Mouse (Mus musculus): ENCODE measurements around the gene Zfp704. TPM values are rescaled to one million over a fixed set of nuclear protein-coding genes. Genes with fewer than 3 reads are reported as not detected.

Zfp704 gene
- total and polyA plus RNA-seq, 2 experiments from 2014 or later, result 13.0 to 70.4 TPM

DNA sequence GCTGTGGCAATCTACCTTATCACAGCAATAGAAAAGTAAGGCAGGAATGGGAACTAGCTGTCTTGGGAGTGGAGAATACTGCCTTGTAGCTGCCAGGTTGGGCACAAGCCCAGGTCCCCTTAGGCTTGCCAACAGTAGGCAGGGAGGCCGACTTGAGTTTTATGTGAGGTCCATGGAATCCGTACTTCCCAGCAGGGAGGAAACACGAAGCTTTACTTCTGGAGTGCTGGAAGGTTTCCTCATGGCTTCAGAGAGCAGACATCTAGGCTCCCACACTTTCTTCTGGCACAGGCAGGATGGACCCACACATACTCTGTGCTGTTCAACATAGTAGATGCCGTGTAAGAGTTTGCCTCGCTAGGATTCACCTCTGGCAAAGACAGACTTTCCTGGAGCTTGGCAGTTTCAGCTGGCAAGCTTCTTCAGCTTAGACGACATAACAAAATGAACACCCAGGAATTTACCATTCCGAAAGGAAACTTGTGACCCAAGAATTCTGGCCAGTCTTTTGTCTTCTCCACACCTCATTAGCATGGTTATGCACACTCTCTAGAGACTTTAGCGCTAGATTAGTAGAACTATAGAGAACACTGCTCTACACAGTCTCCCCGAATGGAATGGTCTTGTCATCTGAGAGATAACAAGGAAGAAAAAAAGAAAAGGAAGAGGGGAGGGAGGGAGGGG lies 79.6 kb downstream of the Zfp704 start:
- Histone ChIP-seq H3K36me3 (ENCODE audit: insufficient read depth) (no peaks in the 10 kb centered on the region), H3K4me2 (ENCODE audit: low read depth) (no peak overlapping the region), H3K4me1 (ENCODE audit: insufficient read depth) (no peaks in the 10 kb centered on the region), H3K27me3 (ENCODE audit: insufficient read depth, low read length) (no peaks in the 10 kb centered on the region), H3K27ac (ENCODE audit: low read depth, low read length) (no peak overlapping the region), H3K9ac (no peak overlapping the region), H3K9me3 (ENCODE audit: low read length) (no peaks in the 10 kb centered on the region), H3K4me3 (ENCODE audit: low read depth, low read length) (no peak overlapping the region)
- 32% methylated on average over 9 of the region's 9 CpGs for WGBS
- ATAC-seq (peak; percentile 83), DNase-seq (peak; percentile 65)
- TF ChIP-seq CTCF (IDR thresholded peaks at IDR 0.05; ENCODE audit: low read depth), result no peak

DNA sequence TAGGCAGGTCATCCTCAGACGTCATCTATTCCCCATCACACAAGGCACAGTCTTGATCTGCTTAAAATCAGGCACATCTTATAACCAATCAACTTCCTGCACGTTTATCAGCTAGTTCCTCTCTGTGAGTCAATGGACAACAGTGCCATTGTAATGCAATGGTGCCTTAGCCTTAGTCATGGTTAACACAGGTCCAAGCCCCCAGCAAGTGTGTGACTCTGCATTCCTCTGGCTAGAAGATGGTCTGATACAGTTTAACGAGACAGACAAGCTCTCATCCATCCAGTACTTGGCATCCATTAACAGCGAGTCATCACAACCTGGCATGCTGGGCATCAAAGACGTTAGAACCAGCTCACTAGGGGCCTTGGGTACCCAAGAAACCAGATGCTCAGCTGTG lies 85.5 kb downstream of the Zfp704 start:
- H3K4me1 ChIP-seq (ENCODE audit: insufficient read depth), result 0 out of 2 replicates have a peak, but pooled peaks cover 15% of the 10 kb centered on the region
- H3K27ac ChIP-seq (ENCODE audit: low read depth, low read length), result no peak overlapping the region
- H3K4me2 ChIP-seq (ENCODE audit: low read depth), result no peak overlapping the region
- H3K36me3 ChIP-seq (ENCODE audit: insufficient read depth), result no peaks in the 10 kb centered on the region
- TF ChIP-seq CTCF (IDR thresholded peaks at IDR 0.05; ENCODE audit: low read depth), result no peak
- DNase-seq (no peak), ATAC-seq (no peak)
- H3K27me3 ChIP-seq (ENCODE audit: insufficient read depth, low read length), result no peaks in the 10 kb centered on the region
- no peaks in the 10 kb centered on the region for H3K9me3 ChIP-seq (ENCODE audit: low read length)
- 51% methylated on average over 5 of the region's 5 CpGs for WGBS
- no peak overlapping the region for H3K9ac ChIP-seq
- no peak overlapping the region for H3K4me3 ChIP-seq (ENCODE audit: low read depth, low read length)

DNA sequence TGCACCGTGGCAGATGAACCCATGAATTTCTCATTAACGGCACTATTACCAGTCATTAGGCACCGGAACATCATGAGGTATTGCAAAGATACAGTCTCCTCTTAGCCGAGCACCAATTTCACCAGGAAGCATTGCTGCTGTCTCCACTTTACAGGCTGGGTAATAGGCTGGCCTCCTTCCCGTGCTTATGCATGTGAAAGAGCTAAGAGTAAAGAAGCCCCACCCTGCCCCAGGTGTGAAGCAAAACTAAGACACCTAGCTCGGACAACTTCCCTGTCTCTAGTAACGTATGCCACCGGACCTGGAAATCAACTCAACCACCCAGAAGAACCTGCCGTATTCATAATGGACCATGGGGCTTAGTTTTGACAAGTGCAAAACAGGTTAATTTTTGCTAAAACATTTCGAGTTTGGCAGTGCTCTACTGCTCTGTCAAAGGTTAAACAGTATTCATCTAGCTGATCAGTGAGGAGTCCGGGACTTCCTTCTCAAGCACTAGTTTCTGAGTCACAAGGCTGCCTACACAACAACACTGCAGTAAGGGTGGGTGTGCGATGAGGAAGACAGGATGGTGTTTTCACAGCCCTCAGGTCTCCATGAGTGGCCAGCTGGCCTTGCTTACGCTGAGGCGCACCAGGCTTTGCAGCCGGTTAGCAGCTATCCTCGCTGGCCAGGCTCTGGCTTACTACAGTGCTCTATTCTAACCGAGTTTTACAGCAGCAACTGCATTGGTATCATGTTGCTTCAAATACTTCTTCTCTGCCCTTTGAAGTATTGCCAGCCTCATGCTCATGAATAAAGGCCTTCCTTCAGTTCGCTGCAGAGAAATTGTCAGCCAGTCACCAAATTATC lies 86.6 kb downstream of the Zfp704 start:
- ATAC-seq (peak; percentile 19), DNase-seq (peak; percentile 42)
- no peak overlapping the region for H3K9ac ChIP-seq
- no peaks in the 10 kb centered on the region for H3K36me3 ChIP-seq (ENCODE audit: insufficient read depth)
- H3K27me3 ChIP-seq (ENCODE audit: insufficient read depth, low read length), result no peaks in the 10 kb centered on the region
- no peak for TF ChIP-seq CTCF (IDR thresholded peaks at IDR 0.05; ENCODE audit: low read depth)
- no peak overlapping the region for H3K4me3 ChIP-seq (ENCODE audit: low read depth, low read length)
- H3K4me1 ChIP-seq (ENCODE audit: insufficient read depth), result 0 out of 2 replicates have a peak, but pooled peaks cover 15% of the 10 kb centered on the region
- no peak overlapping the region for H3K4me2 ChIP-seq (ENCODE audit: low read depth)
- H3K27ac ChIP-seq (ENCODE audit: low read depth, low read length), result no peak overlapping the region
- WGBS, result 55% methylated on average over 18 of the region's 18 CpGs
- no peaks in the 10 kb centered on the region for H3K9me3 ChIP-seq (ENCODE audit: low read length)

DNA sequence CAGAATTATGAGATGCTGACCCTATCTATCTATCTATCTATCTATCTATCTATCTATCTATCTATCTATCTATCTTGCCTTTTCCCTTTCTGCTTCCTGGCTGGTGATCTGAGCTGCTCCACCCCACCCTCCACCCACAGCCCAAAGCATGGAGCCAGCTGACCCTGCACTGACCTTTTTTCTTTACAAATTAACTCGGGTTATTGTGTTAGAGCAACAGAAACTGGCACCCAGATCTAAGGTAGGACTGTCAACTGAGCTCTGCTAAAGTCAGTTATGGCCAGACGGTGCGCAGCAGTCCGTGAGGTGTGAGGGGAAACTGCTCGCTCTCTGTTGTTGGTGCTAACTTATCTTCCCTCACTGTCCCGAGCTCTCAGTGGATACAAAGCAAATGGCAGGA lies 87.9 kb downstream of the Zfp704 start:
- H3K4me1 ChIP-seq (ENCODE audit: insufficient read depth), result 0 out of 2 replicates have a peak, but pooled peaks cover 15% of the 10 kb centered on the region
- no peak for TF ChIP-seq CTCF (IDR thresholded peaks at IDR 0.05; ENCODE audit: low read depth)
- no peak overlapping the region for H3K27ac ChIP-seq (ENCODE audit: low read depth, low read length)
- H3K4me2 ChIP-seq (ENCODE audit: low read depth), result no peak overlapping the region
- no peak for DNase-seq
- H3K9me3 ChIP-seq (ENCODE audit: low read length), result no peaks in the 10 kb centered on the region
- H3K4me3 ChIP-seq (ENCODE audit: low read depth, low read length), result no peak overlapping the region
- H3K27me3 ChIP-seq (ENCODE audit: insufficient read depth, low read length), result no peaks in the 10 kb centered on the region
- no peak for ATAC-seq
- 65% methylated on average over 6 of the region's 6 CpGs for WGBS
- no peak overlapping the region for H3K9ac ChIP-seq
- H3K36me3 ChIP-seq (ENCODE audit: insufficient read depth), result no peaks in the 10 kb centered on the region

DNA sequence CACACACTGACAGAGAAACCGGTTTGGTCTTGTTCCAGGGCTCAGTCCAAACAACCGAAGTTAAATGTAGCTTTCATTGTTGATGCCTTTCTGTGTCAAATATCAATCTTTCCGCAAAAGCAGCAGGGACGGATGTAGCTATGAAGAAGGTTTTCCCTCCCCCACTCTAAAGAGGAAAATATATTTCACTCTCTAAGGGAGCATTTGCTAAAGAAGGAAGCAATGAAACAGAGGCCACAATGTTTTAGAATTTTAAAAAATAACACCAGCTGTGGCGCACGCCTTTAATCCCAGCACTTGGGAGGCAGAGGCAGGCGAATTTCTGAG lies 89.2 kb downstream of the Zfp704 start:
- Histone ChIP-seq H3K4me3 (ENCODE audit: low read depth, low read length) (no peak overlapping the region), H3K36me3 (ENCODE audit: insufficient read depth) (no peaks in the 10 kb centered on the region), H3K27ac (ENCODE audit: low read depth, low read length) (peak overlapping the region; percentile 73), H3K27me3 (ENCODE audit: insufficient read depth, low read length) (no peaks in the 10 kb centered on the region), H3K9me3 (ENCODE audit: low read length) (no peaks in the 10 kb centered on the region), H3K4me2 (ENCODE audit: low read depth) (peak overlapping the region; percentile 32; the same call in 1 of the 2 replicates), H3K4me1 (ENCODE audit: insufficient read depth) (0 out of 2 replicates have a peak, but pooled peaks cover 15% of the 10 kb centered on the region), H3K9ac (0 out of 2 replicates have a peak overlapping the region, but pooled peaks have one; percentile 23)
- 22% methylated on average over 7 of the region's 7 CpGs for WGBS
- ATAC-seq (no peak), DNase-seq (no peak)
- no peak for TF ChIP-seq CTCF (IDR thresholded peaks at IDR 0.05; ENCODE audit: low read depth)

DNA sequence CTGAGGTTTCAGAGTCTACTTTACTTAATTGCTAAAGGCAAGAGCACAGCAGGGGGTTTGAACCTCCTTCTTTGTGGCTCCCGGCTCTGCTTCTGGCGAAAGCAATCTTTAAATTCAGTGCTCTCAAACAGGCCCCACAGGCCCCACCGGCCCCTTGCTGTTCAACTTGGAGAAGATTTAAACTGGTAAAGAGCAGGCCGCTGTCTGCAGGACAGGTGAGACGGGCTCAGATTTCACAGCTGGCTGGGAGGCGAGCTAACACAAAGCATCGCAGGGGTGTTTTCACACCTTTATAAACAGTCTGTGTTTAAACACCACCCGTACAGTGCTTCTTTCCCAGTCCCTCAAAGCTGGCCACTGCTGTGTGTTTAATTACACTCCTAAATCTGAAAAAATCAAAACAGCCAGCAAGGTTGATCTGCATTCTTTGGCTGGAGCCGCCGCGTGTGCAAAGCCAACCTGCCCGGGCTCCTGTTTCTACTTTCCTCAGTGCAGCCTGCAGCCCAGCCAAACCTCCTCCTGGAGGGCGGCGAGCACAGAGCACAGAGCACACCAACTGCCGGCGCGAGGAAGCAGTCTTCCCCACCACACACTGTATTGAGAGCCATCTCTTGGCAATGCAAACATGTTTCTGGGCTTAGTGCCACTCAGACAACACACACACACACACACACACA lies 89.7 kb downstream of the Zfp704 start:
- ATAC-seq, result peak; percentile 96
- H3K9me3 ChIP-seq (ENCODE audit: low read length), result no peaks in the 10 kb centered on the region
- peak overlapping the region; percentile 32 for H3K4me2 ChIP-seq (ENCODE audit: low read depth)
- no peak overlapping the region for H3K4me3 ChIP-seq (ENCODE audit: low read depth, low read length)
- peak; percentile 91 for DNase-seq
- peak overlapping the region; percentile 73 for H3K27ac ChIP-seq (ENCODE audit: low read depth, low read length)
- TF ChIP-seq CTCF (IDR thresholded peaks at IDR 0.05; ENCODE audit: low read depth), result peak; percentile 20; the same call in 1 of the 2 replicates
- no peaks in the 10 kb centered on the region for H3K27me3 ChIP-seq (ENCODE audit: insufficient read depth, low read length)
- 0 out of 2 replicates have a peak overlapping the region, but pooled peaks have one; percentile 23 for H3K9ac ChIP-seq
- WGBS, result 9% methylated on average over 17 of the region's 17 CpGs
- H3K4me1 ChIP-seq (ENCODE audit: insufficient read depth), result 0 out of 2 replicates have a peak, but pooled peaks cover 15% of the 10 kb centered on the region
- H3K36me3 ChIP-seq (ENCODE audit: insufficient read depth), result no peaks in the 10 kb centered on the region
